Mouse (Mus musculus) embryonic facial prominence, embryonic 11.5 days (tissue): ENCODE measurements around the gene Paip2b. TPM values are rescaled to one million over a fixed set of nuclear protein-coding genes. Genes with fewer than 3 reads are reported as not detected.
A peak's percentile ranks its signal among the peaks of the same experiment; 100 is the strongest.

Experiments used
- ATAC-seq: fragments of 200-750 bp; cut with Nextera tagmentation; replicated peaks from 2 replicates; pipeline ENCODE4 v1.8.0; 2017; ENCODE audit warnings: low read depth; ENCODE audit not compliant: insufficient number of reproducible peaks, low FRiP score, low TSS enrichment
- DNase-seq: peaks from one replicate; pipeline ENCODE4 v3.0.0-alpha.2; 2015; ENCODE audit warnings: low spot score
- H3K27ac ChIP-seq: fragments of 300-500 bp; sonication (generic); replicated peaks from 2 replicates; pipeline ENCODE4 v1.5.1; 2014; ENCODE audit warnings: mild to moderate bottlenecking, low read depth, low read length, control low read depth
- H3K27me3 ChIP-seq: fragments of 300-500 bp; sonication (generic); 2 replicates; pipeline ENCODE4 v1.6.1; 2014; ENCODE audit warnings: mild to moderate bottlenecking, low read length, moderate library complexity, mixed read lengths; ENCODE audit not compliant: control insufficient read depth, insufficient read depth
- H3K36me3 ChIP-seq: fragments of 300-500 bp; sonication (generic); replicated peaks from 2 replicates; pipeline ENCODE4 v1.6.1; 2014; ENCODE audit warnings: low read depth, mild to moderate bottlenecking, low read length, moderate library complexity, mixed read lengths; ENCODE audit not compliant: control insufficient read depth, insufficient read depth
- H3K4me1 ChIP-seq: fragments of 300-500 bp; sonication (generic); 2 replicates; pipeline ENCODE4 v1.6.1; 2014; ENCODE audit warnings: low read length, mixed read lengths; ENCODE audit not compliant: control insufficient read depth, insufficient read depth
- H3K4me2 ChIP-seq: fragments of 300-500 bp; sonication (generic); 2 replicates; pipeline ENCODE4 v1.6.1; 2014; ENCODE audit warnings: low read depth, mild to moderate bottlenecking, control low read depth, low read length, moderate library complexity
- H3K4me3 ChIP-seq: fragments of 300-500 bp; sonication (generic); 2 replicates; pipeline ENCODE4 v1.5.1; 2014; ENCODE audit warnings: low read depth, low read length, control low read depth
- H3K9ac ChIP-seq: fragments of 300-500 bp; sonication (generic); replicated peaks from 2 replicates; pipeline ENCODE4 v1.6.1; 2014; ENCODE audit warnings: mild to moderate bottlenecking, control low read depth, low read length
- H3K9me3 ChIP-seq: fragments of 300-500 bp; sonication (generic); replicated peaks from 2 replicates; pipeline ENCODE4 v1.6.1; 2016; ENCODE audit warnings: mild to moderate bottlenecking, low read length, inconsistent platforms, mixed read lengths; ENCODE audit not compliant: control insufficient read depth
- WGBS: fragments of 180-500 bp; shearing (Covaris S2); extraction: QIAGEN DNeasy Blood & Tissue Kit; methylation state at CpG from one replicate; pipeline ENCODE4 v1.1.7; 2014; 5-methylcytosine and 5-hydroxymethylcytosine counted together
- polyA plus RNA-seq: library from polyadenylated mRNA; unstranded; fragments of >200 nt; fragmentation: Nextera tagmentation; extraction: Ambion mirVana; gene quantifications from 2 replicates; pipeline ENCODE4 v1.2.1, GENCODE M21; 2014

Paip2b gene
- polyA plus RNA-seq, 1 experiment from 2014 or later = 20.1 TPM

GRCm38 (mm10) chr6:83775638-83776293 is 55.8 kb downstream of the Paip2b start, which contains the start of gene Tex261:
Tex261 (minus strand) TSS chr6:83775813.
- Histone ChIP-seq H3K9me3 (no peaks in the 10 kb centered on the region), H3K4me2 (peak within 1 kb of the TSS; percentile 73), H3K27me3 (no peaks in the 10 kb centered on the region), H3K27ac (peak within 1 kb of the TSS; percentile 29), H3K36me3 (no peaks in the 10 kb centered on the region; the same call in 1 of the 2 replicates), H3K9ac (peak within 1 kb of the TSS; percentile 94), H3K4me1 (no peaks in the 10 kb centered on the region), H3K4me3 (peak within 1 kb of the TSS; percentile 91)
- peak; percentile 95 for ATAC-seq
- under 1% methylated on average over 45 of the region's 45 CpGs for WGBS
- DNase-seq = peak; percentile 93

GRCm38 (mm10) chr6:83774781-83775563 is 56.6 kb downstream of the Paip2b start:
- Histone ChIP-seq H3K4me2 (peak overlapping the region; percentile 73), H3K9ac (peak overlapping the region; percentile 94), H3K27me3 (no peaks in the 10 kb centered on the region), H3K4me1 (no peaks in the 10 kb centered on the region), H3K4me3 (peak overlapping the region; percentile 91), H3K27ac (0 out of 2 replicates have a peak overlapping the region, but pooled peaks have one; percentile 29), H3K36me3 (no peaks in the 10 kb centered on the region; the same call in 1 of the 2 replicates), H3K9me3 (no peaks in the 10 kb centered on the region)
- peak; percentile 20; the same call in 1 of the 2 replicates for ATAC-seq
- WGBS = 3% methylated on average over 14 of the region's 14 CpGs
- DNase-seq = peak; percentile 33

- Histone ChIP-seq H3K4me1 (no peaks in the 10 kb centered on the region), H3K4me3 (peak overlapping the region; percentile 91; the same call in 1 of the 2 replicates), H3K27ac (no peak overlapping the region), H3K9me3 (no peaks in the 10 kb centered on the region), H3K36me3 (no peaks in the 10 kb centered on the region; the same call in 1 of the 2 replicates), H3K27me3 (no peaks in the 10 kb centered on the region), H3K4me2 (peak overlapping the region; percentile 73; the same call in 1 of the 2 replicates), H3K9ac (no peak overlapping the region)
- DNase-seq (no peak), ATAC-seq (no peak)
- 68% methylated on average over 9 of the region's 9 CpGs for WGBS
Observed at GRCm38 (mm10) chr6:83774126-83774525, 57.4 kb downstream of the Paip2b start.

- Histone ChIP-seq H3K4me1 (no peaks in the 10 kb centered on the region), H3K9me3 (no peaks in the 10 kb centered on the region)
- no peak for DNase-seq
Observed at GRCm38 (mm10) chr6:83768485-83768884, 63.1 kb downstream of the Paip2b start.

DNA sequence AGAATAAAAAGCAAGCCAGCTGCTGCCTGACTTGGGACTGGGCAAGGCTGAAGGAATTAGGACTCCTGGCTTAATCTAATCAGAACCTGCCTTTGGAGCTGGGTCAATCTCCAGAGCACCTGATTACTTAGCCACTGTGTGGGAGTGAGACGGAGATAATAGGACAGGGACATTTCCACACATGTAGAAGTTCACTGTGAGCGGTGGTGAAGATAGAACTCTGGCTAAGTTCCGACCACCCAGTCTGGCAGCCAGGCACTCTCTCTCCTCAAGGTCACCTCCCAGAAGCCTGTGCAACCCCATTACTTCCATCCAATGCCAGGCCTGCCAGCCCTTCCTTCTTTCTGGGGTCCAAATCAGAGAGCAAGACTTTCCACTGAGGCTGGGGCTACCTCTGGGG is 64.6 kb downstream of the Paip2b start:
- Histone ChIP-seq H3K4me2 (no peak overlapping the region), H3K4me3 (no peak overlapping the region), H3K9ac (no peak overlapping the region), H3K27ac (no peak overlapping the region), H3K4me1 (peaks cover 3% of the 10 kb centered on the region; the same call in 1 of the 2 replicates), H3K27me3 (peaks cover 17% of the 10 kb centered on the region), H3K36me3 (no peaks in the 10 kb centered on the region), H3K9me3 (no peaks in the 10 kb centered on the region)
- DNase-seq (no peak), ATAC-seq (no peak)
- WGBS = 82% methylated on average over 3 of the region's 3 CpGs

More at GRCm38 (mm10) chr6:83768485-83768884, 63.1 kb downstream of the Paip2b start:
- no peak overlapping the region for H3K4me2 ChIP-seq
- no peaks in the 10 kb centered on the region; the same call in 1 of the 2 replicates for H3K36me3 ChIP-seq
- H3K27me3 ChIP-seq = peaks cover 5% of the 10 kb centered on the region; the same call in 1 of the 2 replicates
- ATAC-seq = no peak
- no peak overlapping the region for H3K4me3 ChIP-seq
- H3K27ac ChIP-seq = no peak overlapping the region
- 80% methylated on average over 5 of the region's 5 CpGs for WGBS
- H3K9ac ChIP-seq = no peak overlapping the region

- H3K27ac ChIP-seq = no peak overlapping the region
- H3K36me3 ChIP-seq = no peaks in the 10 kb centered on the region
- peak overlapping the region; percentile 19; the same call in 1 of the 2 replicates for H3K9ac ChIP-seq
- WGBS = under 1% methylated on average over 35 of the region's 35 CpGs
- ATAC-seq = peak; percentile 50; the same call in 1 of the 2 replicates
- DNase-seq = peak; percentile 55
- peak overlapping the region; percentile 26 for H3K4me3 ChIP-seq
- peak overlapping the region; percentile 54 for H3K4me2 ChIP-seq
- peaks cover 3% of the 10 kb centered on the region; the same call in 1 of the 2 replicates for H3K4me1 ChIP-seq
- no peaks in the 10 kb centered on the region for H3K9me3 ChIP-seq
- peaks cover 46% of the 10 kb centered on the region for H3K27me3 ChIP-seq
Observed at GRCm38 (mm10) chr6:83762880-83763431, 68.6 kb downstream of the Paip2b start.

DNA sequence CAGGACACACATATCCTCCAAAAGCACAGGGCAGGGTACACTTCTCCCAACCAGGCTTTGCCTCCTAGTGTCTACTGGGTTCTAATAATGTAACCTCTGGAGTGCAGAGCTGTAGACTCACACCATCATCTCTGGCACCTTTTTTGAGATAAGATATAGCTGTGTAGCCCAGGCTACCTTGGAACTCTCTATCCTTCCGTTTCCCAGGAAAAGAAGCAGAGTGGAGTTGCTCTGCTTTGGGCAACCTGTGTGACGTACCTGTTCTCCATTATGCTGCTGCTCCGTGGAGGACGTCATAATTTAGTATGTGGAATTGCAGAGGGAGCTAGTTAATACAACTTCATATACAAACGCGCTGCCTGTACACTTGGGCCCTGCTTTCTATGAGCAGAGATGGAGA is 69.2 kb downstream of the Paip2b start, which contains the start of gene Ankrd53:
TSS of gene Ankrd53 (plus strand) at position 301 of the 400 bp plus-strand sequence.
- Histone ChIP-seq H3K4me1 (peaks cover 3% of the 10 kb centered on the region; the same call in 1 of the 2 replicates), H3K9ac (peak within 1 kb of the TSS; percentile 19; the same call in 1 of the 2 replicates), H3K4me2 (peak within 1 kb of the TSS; percentile 54), H3K27ac (no peak within 1 kb of the TSS), H3K9me3 (no peaks in the 10 kb centered on the region), H3K27me3 (peaks cover 52% of the 10 kb centered on the region), H3K36me3 (no peaks in the 10 kb centered on the region), H3K4me3 (peak within 1 kb of the TSS; percentile 26)
- DNase-seq (peak; percentile 1), ATAC-seq (no peak)
- 19% methylated on average over 6 of the region's 6 CpGs for WGBS
